Mouse (Mus musculus) T-helper 2 cell (primary cell): ENCODE results near the gene Ppm1a.
"Not testable (repeated sequence)": the region's sequence is repeated elsewhere in the genome, so short reads cannot be mapped to it uniquely, and the experiment has no call there.

Experiments used
- in situ Hi-C: fragments of 300-600 bp; cut with MboI, MseI; formaldehyde crosslinking; loops from one replicate; pipeline ENCODE4 v1.15.1; 2025; ENCODE audit warnings: high pct_unique_total_duplicates

Ppm1a gene

GRCm38 (mm10) chr12:72761230-72761648 lies 4.0 kb downstream of the Ppm1a start:
- in situ Hi-C loops = no loop called here

DNA sequence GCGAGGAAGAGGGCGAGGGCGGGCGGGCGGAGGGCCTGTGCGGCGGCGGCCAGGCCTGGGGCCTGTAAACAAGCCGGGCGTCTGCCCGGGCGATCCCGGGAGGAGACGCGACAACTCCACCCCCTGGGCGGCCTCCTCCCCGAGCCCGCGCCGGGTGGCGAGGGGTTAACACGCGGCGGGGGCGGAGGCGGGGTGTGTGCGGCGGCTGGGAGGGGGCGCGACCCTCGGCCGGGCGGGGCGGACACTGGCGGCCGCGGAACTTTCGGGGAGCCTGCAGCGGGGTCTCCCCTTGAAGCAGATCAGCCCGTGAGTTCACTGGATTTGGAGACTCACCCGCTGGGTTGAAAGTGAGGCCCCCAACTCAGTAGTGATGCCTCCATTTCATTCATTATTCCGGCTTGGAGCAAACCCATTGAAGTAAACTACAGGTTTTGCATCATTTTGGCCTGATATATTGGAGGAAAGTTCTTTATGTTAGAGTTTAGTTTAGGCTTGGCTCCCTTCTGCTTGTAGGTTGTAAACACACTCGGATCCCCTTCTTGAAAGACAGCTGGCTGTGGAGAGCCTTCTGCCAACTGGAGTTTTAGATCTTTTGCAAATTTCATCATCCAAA lies 4.5 kb downstream of the Ppm1a start:
- in situ Hi-C loops = no loop called here

- in situ Hi-C loops = no loop called here
Measured at GRCm38 (mm10) chr12:72762502-72762901, 5.2 kb downstream of the Ppm1a start.

- in situ Hi-C loops = no loop called here
Measured at GRCm38 (mm10) chr12:72763156-72763555, 5.9 kb downstream of the Ppm1a start.

DNA sequence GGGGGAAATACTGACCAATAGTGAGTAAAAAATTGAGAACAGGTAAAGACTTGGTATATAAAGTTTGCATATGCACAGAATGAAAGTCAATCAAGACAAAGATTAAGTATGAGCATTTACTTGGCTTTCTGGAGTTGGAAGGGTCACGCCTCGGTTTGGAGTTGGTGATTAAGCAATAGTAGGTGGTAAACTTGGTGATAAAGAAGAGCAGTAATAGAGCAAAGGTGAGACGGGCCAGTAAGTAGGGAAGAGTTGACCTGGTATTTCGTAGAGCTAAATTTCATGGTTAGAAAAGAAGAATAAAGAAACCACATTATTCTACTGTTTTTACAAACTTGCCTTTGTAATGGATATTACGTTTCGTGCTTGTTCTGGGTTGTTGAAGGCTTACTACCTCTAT lies 10.6 kb downstream of the Ppm1a start:
- in situ Hi-C loops = no loop called here

- in situ Hi-C loops = no loop called here
Measured at GRCm38 (mm10) chr12:72768230-72768629, 11.0 kb downstream of the Ppm1a start.

DNA sequence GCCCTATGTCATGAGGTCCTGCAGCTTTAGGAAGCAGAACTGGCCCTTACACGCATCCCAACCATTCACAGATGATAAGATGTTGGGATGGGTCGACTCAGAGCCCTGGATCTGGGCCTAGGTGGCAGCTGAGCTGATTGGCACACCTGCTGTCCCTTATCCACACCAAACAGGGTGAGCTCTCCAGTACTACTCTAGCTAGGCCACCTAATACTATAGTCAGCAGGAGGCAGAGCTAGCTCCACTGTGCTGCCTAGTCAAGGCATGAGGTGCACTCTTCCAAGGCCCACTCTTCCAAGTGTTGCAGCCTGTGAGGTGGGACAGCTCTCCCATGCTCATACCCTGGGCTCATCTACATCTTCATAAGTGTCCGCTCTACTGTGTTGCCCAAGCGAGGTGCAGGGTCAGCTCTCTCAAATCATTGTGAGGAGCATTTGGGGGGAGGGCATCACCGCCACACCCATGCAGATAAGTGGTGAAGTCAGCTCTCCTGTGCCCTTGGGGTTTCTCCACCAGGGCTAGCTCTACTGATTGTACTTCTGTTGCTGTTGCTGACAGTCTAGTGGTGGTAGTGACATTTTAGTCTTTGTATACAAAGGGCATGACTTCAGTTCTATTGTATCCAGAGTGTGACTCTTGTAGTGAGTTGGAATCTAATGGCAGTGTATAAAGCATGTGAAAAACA lies 12.4 kb downstream of the Ppm1a start:
- in situ Hi-C loops = no loop called here

GRCm38 (mm10) chr12:72771153-72771552 lies 13.9 kb downstream of the Ppm1a start:
- in situ Hi-C loops = no loop called here

- in situ Hi-C loops = no loop called here
Measured at GRCm38 (mm10) chr12:72771711-72772110, 14.5 kb downstream of the Ppm1a start.

DNA sequence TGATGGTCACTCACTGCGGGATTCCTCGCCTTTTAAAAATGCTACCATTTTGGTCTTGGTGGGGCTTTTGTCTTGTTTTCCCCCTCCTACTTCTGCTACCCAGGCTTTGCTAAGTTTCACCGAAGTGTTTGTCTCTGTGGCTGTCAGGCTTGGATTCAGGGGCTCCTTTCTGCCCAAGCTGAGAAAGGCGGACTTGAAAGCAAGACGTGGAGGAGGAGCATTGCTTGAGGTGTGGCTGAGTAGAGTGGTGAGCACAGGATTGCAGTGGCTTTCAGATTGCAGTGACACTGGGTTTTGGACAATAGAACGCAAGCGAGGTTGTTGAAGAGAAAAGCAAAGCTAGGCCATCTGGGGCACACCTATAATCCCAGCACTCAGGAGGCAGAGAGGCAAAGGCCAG lies 16.7 kb downstream of the Ppm1a start:
- in situ Hi-C loops = no loop called here

DNA sequence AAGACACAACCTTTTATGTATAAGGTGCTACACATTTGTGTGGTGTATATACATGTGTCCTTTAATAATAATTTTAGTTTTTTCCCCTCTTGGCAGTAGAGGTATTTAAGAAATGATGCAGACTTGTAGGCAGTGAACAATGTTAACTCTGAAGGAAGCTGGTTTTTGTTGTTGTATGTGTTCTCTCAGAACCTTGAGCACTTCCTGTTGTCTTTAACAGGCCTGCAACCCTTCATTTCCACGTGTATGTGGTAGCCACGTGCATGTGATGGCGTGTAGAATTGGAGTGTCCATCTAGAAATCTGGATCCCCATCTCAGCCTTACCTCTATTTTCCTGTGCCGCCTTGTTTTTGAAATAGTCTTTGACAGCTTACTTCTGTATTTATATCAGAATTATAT lies 20.0 kb downstream of the Ppm1a start:
- in situ Hi-C loops = no loop called here

DNA sequence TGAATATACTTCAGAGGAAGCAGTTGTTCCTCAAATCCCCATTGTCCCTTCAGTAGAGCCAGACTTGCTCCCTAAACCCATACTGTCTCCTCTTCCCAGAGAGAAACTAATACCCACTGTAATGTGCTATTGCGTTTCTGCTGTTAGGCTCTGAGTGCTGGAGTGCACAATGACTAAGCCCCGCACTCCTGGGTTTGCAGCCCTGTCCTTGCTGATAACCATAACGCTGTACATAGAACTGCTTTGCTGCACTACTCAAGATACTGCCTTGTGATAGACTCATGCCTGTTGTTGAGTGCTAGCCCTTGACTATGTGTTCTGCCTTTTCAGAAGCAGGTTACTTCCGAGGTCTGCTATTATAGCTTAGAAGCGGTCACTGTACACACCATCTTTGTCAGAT lies 22.9 kb downstream of the Ppm1a start:
- in situ Hi-C loops = no loop called here

DNA sequence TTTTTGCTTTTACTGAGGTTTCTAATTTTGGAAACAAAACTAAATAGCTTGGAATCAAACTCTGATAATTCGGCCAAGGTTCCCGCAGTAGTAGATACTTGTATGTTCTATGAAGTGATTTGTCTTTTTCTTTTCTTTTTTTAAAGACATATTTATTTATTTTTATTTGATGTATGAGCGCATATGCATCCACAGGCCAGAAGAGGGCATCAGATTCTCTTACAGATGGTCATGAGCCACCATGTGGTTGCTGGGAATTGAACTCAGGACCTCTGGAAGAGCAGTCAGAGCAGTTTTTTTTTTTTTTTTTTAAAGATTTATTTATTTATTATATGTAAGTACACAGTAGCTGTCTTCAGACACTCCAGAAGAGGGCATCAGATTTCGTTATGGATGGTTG lies 25.5 kb downstream of the Ppm1a start:
- in situ Hi-C loops = not testable (repeated sequence)

- in situ Hi-C loops = no loop called here
Measured at GRCm38 (mm10) chr12:72785183-72785930, 28.1 kb downstream of the Ppm1a start.

- in situ Hi-C loops = no loop called here
Measured at GRCm38 (mm10) chr12:72786551-72786950, 29.3 kb downstream of the Ppm1a start.

- in situ Hi-C loops = no loop called here
Measured at GRCm38 (mm10) chr12:72786986-72787385, 29.7 kb downstream of the Ppm1a start.

GRCm38 (mm10) chr12:72790538-72790937 lies 33.3 kb downstream of the Ppm1a start:
- in situ Hi-C loops = no loop called here

DNA sequence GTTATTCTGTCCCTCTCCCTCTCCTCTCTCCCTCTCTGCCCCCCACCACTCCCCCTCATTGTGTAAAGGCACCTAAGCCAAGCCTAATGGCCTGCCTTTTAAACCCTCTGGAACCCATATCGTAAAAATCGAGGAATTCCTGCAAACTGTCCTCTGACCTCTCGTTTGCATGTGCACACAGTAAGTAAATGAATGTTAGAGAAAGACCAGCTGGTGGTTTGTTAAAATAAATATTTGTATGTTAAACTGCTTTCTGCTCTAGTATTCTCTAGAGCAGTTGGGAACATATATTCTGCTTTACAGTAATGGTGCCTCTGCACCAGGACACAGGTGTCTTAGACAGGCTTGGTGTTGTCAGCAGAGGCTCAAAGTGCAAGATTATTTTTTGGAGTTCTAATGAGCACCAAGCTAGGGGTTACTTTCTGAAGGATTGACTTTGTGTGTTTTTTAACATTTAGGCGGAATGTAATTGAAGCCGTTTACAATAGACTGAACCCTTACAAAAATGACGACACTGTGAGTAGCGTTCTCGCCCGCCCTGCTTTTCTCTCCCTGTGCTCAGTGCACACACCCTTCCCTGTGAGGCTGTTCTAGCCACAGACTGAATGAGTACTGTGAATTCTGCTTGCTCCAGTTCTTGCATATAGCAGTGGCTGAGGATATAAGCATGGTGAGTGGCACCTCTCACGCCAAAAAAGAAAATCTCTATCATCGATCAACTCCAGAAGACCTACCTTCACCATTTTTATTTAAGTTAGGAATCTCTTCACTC lies 35.3 kb downstream of the Ppm1a start:
- in situ Hi-C loops = no loop called here

- in situ Hi-C loops = no loop called here
Measured at GRCm38 (mm10) chr12:72793983-72794382, 36.7 kb downstream of the Ppm1a start.

DNA sequence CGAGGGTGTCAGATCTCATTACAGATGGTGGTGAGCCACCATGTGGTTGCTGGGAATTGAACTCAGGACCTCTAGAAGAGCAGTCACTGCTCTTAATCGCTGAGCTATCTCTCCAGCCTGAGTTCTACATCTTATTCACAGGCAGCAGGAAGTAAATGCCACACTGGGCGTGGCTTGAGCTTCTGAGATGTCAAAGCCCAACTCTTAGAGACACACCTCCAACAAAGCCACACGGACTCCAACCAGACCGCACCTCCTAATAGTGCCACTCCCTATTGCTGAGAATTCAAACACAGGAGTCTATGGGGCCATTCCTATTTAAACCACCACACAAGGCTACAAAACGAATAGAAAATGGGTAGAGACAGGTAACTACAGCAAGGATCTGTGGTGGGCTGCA lies 52.5 kb downstream of the Ppm1a start:
- in situ Hi-C loops = no loop called here

DNA sequence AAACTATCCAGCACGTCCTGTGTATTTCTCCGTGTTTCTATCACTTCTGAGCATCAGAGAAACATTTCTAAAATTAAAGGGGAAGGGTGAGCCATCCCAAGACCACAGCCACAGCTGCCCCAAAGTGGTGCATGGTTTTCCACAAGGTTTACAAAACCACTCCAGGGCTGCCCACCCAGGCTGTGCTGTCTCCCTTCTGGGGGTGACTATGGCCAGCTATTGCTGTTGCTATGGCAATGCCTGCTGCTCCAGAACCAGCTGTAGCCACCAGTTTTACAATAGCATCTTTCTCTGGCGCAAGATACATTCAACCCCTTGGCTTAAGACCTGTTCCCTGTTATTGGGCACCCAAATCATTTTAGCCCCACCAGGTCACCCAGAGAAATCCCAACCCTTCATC lies 54.3 kb downstream of the Ppm1a start:
- in situ Hi-C loops = no loop called here

GRCm38 (mm10) chr12:72820940-72821431 lies 63.7 kb downstream of the Ppm1a start:
- in situ Hi-C loops = no loop called here
